Mouse (Mus musculus): ENCODE data around the gene Kcnq4. TPM values are rescaled to one million over a fixed set of nuclear protein-coding genes. Genes with fewer than 3 reads are reported as not detected.

The Kcnq4 gene
- polyA plus RNA-seq, 1 experiment from 2014 or later = 4.5 TPM

DNA sequence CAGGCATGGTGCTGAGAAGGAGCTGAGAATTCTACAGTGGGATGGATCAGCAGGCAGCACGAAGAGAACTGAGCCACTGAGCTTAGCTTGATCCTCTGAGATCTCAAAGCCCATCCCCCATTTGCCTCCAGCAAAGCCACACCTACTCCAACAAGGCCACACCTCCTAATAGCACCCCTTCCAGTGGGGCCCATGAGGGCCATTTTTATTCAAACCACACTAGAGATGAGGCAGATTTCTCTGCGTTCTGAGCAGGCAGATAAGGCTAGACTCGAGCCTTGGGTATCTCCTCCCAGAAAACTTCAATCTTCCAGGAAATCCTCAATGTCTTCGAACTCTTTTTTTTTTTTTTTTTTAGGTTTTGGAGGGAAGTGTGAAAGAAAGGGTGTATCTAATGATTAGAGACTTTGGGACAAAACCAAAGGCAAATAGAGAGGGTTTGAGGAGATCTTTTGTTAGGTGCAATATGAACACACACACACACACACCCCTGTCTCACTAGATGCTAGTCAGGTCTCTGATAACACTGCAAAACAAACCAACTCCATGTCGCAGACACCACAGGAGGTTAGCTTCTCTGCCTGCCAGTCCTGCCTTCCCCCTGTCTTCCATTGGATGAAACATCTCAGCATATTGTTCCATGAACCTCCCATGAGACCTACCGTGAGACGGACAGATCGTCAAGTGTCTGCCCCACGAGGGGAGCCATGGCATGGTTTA lies 65.0 kb downstream of the Kcnq4 start:
- no peak overlapping the region for H3K4me3 ChIP-seq
- H3K27ac ChIP-seq = no peak overlapping the region
- no peak overlapping the region for H3K9ac ChIP-seq
- no peaks in the 10 kb centered on the region for H3K36me3 ChIP-seq (replicated peaks)
- WGBS = 52% methylated on average over 9 of the region's 9 CpGs
- no peaks in the 10 kb centered on the region for H3K4me1 ChIP-seq
- H3K9me3 ChIP-seq = no peaks in the 10 kb centered on the region
- no peak overlapping the region for H3K4me2 ChIP-seq
- no peak for ATAC-seq (replicated peaks)
- H3K27me3 ChIP-seq (replicated peaks) = no peaks in the 10 kb centered on the region

DNA sequence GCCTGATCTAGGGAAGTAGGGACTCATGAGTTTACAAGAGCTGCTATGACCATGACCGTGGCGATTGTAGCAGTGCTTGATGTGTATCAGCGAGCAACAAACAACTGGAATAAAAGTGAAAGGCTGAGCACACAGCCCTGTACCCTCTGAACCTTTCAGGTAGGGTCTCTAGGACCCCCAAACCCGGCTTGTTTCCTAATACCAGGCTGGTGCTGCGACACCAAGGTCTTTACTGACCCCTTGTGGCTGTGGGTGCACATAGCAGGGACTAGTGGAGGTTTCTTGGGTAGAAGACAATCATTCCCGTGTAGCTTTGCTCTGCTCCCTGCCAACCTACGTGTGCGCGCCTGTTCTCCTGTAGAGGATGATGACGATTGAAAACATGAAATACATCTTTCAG lies 66.2 kb downstream of the Kcnq4 start:
- no peaks in the 10 kb centered on the region for H3K9me3 ChIP-seq
- no peaks in the 10 kb centered on the region for H3K4me1 ChIP-seq
- no peak overlapping the region for H3K4me3 ChIP-seq
- H3K9ac ChIP-seq = no peak overlapping the region
- no peak overlapping the region for H3K27ac ChIP-seq
- H3K27me3 ChIP-seq (replicated peaks) = no peaks in the 10 kb centered on the region
- H3K4me2 ChIP-seq = no peak overlapping the region
- WGBS = 34% methylated on average over 10 of the region's 10 CpGs
- no peaks in the 10 kb centered on the region for H3K36me3 ChIP-seq (replicated peaks)
- no peak for ATAC-seq (replicated peaks)

DNA sequence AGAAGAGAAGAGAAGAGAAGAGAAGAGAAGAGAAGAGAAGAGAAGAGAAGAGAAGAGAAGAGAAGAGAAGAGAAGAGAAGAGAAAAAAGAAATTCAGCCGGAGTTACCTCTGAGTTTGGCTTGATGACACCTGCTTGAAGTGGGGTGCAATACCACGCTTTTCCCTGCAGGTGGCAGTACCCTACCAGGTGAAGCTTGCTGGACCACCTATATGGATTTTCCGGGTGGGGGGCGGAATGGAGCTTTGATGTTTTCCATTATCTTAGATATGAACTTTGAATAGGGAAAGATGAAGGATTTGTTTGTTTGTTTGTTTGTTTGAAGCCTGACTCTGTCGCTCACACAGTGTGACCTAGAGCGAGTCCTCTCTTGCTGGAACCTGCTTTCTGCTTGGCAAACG lies 67.5 kb downstream of the Kcnq4 start:
- Histone ChIP-seq H3K27ac (no peak overlapping the region), H3K4me3 (no peak overlapping the region), H3K36me3 (replicated peaks) (no peaks in the 10 kb centered on the region), H3K9ac (no peak overlapping the region), H3K4me1 (no peaks in the 10 kb centered on the region), H3K9me3 (no peaks in the 10 kb centered on the region), H3K27me3 (replicated peaks) (no peaks in the 10 kb centered on the region), H3K4me2 (no peak overlapping the region)
- no peak for ATAC-seq (replicated peaks)
- WGBS = 55% methylated on average over 7 of the region's 7 CpGs

DNA sequence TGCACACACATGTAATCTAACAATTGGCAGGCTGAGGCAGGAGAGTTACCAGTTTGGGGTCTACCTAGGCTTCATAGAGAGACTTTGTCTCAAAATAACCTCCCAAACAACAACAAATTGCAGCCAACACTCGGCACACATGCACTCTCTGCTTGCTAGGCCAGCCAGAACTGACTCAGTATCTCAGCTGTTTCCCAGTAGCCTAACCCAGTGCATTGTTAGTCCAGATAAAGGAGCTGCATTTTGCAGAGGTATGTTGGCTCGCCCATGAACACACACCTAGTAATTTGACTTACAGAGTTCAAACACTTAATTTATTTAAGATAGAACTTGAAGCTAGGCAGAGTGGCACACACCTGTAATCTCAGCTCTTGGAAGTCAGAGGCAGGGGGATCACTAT lies 72.8 kb downstream of the Kcnq4 start:
- 71% methylated on average over 2 of the region's 2 CpGs for WGBS
- Histone ChIP-seq H3K27me3 (replicated peaks) (0 out of 2 replicates have a peak, but pooled peaks cover 4% of the 10 kb centered on the region), H3K4me2 (no peak overlapping the region), H3K9me3 (no peaks in the 10 kb centered on the region), H3K36me3 (replicated peaks) (no peaks in the 10 kb centered on the region), H3K4me1 (no peaks in the 10 kb centered on the region), H3K27ac (no peak overlapping the region), H3K4me3 (no peak overlapping the region), H3K9ac (no peak overlapping the region)
- no peak for ATAC-seq (replicated peaks)

GRCm38 (mm10) chr4:120674775-120675451 lies 73.5 kb downstream of the Kcnq4 start:
- Histone ChIP-seq H3K4me1 (no peaks in the 10 kb centered on the region), H3K4me2 (no peak overlapping the region), H3K9me3 (no peaks in the 10 kb centered on the region), H3K4me3 (no peak overlapping the region), H3K27me3 (replicated peaks) (0 out of 2 replicates have a peak, but pooled peaks cover 4% of the 10 kb centered on the region), H3K9ac (no peak overlapping the region), H3K36me3 (replicated peaks) (no peaks in the 10 kb centered on the region), H3K27ac (no peak overlapping the region)
- 79% methylated on average over 8 of the region's 8 CpGs for WGBS
- no peak for ATAC-seq (replicated peaks)

- no peaks in the 10 kb centered on the region for H3K9me3 ChIP-seq
- H3K4me3 ChIP-seq = no peak overlapping the region
- no peaks in the 10 kb centered on the region for H3K4me1 ChIP-seq
- no peak overlapping the region for H3K4me2 ChIP-seq
- H3K27me3 ChIP-seq (replicated peaks) = peaks cover 7% of the 10 kb centered on the region
- no peaks in the 10 kb centered on the region for H3K36me3 ChIP-seq (replicated peaks)
- no peak for ATAC-seq (replicated peaks)
- H3K27ac ChIP-seq = no peak overlapping the region
- WGBS = 87% methylated on average over 3 of the region's 3 CpGs
- no peak overlapping the region for H3K9ac ChIP-seq
These were observed 74.8 kb downstream of the Kcnq4 start for GRCm38 (mm10) chr4:120673606-120674005.

- no peak overlapping the region for H3K4me2 ChIP-seq
- no peak for ATAC-seq (replicated peaks)
- no peaks in the 10 kb centered on the region for H3K36me3 ChIP-seq (replicated peaks)
- WGBS = 23% methylated on average over 12 of the region's 12 CpGs
- no peak overlapping the region for H3K9ac ChIP-seq
- no peak overlapping the region for H3K27ac ChIP-seq
- H3K4me1 ChIP-seq = peaks cover 17% of the 10 kb centered on the region
- peaks cover 27% of the 10 kb centered on the region for H3K27me3 ChIP-seq (replicated peaks)
- H3K4me3 ChIP-seq = no peak overlapping the region
- H3K9me3 ChIP-seq = no peaks in the 10 kb centered on the region
These were observed 77.4 kb downstream of the Kcnq4 start for GRCm38 (mm10) chr4:120671046-120671445.

DNA sequence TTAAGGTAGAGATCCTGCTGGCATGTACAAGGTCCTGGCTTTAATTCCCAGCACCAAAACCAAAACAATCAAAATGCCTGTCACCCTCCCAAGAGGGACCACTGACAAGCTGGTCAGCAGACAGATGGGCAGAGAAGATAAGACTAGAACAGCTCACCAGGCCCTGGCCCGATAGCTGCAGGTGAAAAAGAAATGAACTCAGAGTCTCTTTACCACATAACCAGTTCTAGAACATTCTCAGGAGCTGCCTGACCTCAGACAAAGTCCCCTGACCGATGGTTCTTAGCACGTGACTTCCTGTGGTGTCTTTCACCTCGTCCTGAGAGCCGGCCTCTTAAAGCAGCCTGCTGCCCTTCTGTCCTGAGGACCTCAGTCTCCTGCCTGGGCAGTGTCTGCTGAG lies 78.8 kb downstream of the Kcnq4 start:
- no peak overlapping the region for H3K27ac ChIP-seq
- no peak for ATAC-seq (replicated peaks)

GRCm38 (mm10) chr4:120668551-120668950 lies 79.9 kb downstream of the Kcnq4 start:
- Histone ChIP-seq H3K9me3 (no peaks in the 10 kb centered on the region), H3K27ac (no peak overlapping the region), H3K4me2 (no peak overlapping the region), H3K4me1 (peaks cover 17% of the 10 kb centered on the region), H3K36me3 (replicated peaks) (no peaks in the 10 kb centered on the region), H3K4me3 (no peak overlapping the region), H3K27me3 (replicated peaks) (peaks cover 27% of the 10 kb centered on the region), H3K9ac (no peak overlapping the region)
- WGBS = 90% methylated on average over 4 of the region's 4 CpGs
- no peak for ATAC-seq (replicated peaks)

More for the DNA sequence above, 78.8 kb downstream of the Kcnq4 start:
- Histone ChIP-seq H3K9me3 (no peaks in the 10 kb centered on the region), H3K36me3 (replicated peaks) (no peaks in the 10 kb centered on the region), H3K9ac (no peak overlapping the region), H3K4me1 (peaks cover 17% of the 10 kb centered on the region), H3K27me3 (replicated peaks) (peaks cover 27% of the 10 kb centered on the region), H3K4me3 (no peak overlapping the region), H3K4me2 (no peak overlapping the region)
- 72% methylated on average over 5 of the region's 5 CpGs for WGBS

- H3K9me3 ChIP-seq = no peaks in the 10 kb centered on the region
- peaks cover 27% of the 10 kb centered on the region for H3K27me3 ChIP-seq (replicated peaks)
- no peak overlapping the region for H3K27ac ChIP-seq
- WGBS = 14% methylated on average over 10 of the region's 10 CpGs
- H3K4me1 ChIP-seq = peaks cover 17% of the 10 kb centered on the region
- no peaks in the 10 kb centered on the region for H3K36me3 ChIP-seq (replicated peaks)
- H3K4me2 ChIP-seq = peak overlapping the region; percentile 99
- no peak; the same call in 1 of the 2 replicates for ATAC-seq (replicated peaks)
- peak overlapping the region; percentile 44; the same call in 1 of the 2 replicates for H3K9ac ChIP-seq
- H3K4me3 ChIP-seq = peak overlapping the region; percentile 55
These were observed 80.9 kb downstream of the Kcnq4 start for GRCm38 (mm10) chr4:120667555-120667954.

GRCm38 (mm10) chr4:120667045-120667501 lies 81.3 kb downstream of the Kcnq4 start:
- Histone ChIP-seq H3K4me1 (peaks cover 17% of the 10 kb centered on the region), H3K27me3 (replicated peaks) (peaks cover 27% of the 10 kb centered on the region), H3K36me3 (replicated peaks) (no peaks in the 10 kb centered on the region), H3K9me3 (no peaks in the 10 kb centered on the region), H3K27ac (no peak overlapping the region), H3K9ac (peak overlapping the region; percentile 44), H3K4me3 (peak overlapping the region; percentile 55), H3K4me2 (peak overlapping the region; percentile 99)
- under 1% methylated on average over 50 of the region's 50 CpGs for WGBS
- peak; percentile 76 for ATAC-seq (replicated peaks)

DNA sequence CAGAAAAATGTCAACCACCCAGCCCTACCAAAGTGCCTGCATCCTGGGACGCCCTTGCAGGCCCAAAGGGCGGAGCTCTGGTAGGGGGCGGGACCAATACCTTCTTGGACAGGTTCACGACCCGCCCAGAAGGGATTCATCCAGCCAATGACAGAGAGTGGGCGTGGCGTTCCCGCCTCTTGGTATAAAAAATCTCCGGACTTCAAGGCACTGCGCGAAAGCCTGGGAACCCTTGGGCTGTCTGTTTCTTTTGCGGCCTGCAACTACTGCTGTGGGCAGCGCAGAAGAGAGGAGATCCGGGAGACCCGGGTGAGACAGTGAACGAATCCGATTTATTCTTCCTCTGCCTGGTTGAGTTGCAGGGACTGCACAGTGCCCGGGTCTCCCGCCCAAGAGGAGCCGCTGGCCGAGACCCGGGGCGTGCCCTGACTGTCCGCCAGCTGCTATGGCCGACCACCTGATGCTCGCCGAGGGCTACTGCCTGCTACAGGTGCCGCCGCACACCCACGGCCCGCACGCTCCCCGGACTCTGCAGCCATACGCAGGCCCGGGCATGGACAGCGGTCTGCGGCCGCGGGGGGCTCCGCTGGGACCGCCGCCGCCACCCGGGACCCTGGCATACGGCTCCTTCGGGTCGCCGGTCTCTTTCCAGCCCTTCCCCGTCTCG lies 81.9 kb downstream of the Kcnq4 start, which contains the start of gene Cited4:
Gene Cited4, plus strand, starts transcription at position 215 of the 667 bp plus-strand sequence.
- WGBS = under 1% methylated on average over 49 of the region's 50 CpGs
- Histone ChIP-seq H3K27me3 (replicated peaks) (peaks cover 27% of the 10 kb centered on the region), H3K4me1 (peaks cover 17% of the 10 kb centered on the region), H3K9me3 (no peaks in the 10 kb centered on the region), H3K9ac (peak within 1 kb of the TSS; percentile 44), H3K27ac (no peak within 1 kb of the TSS), H3K4me3 (peak within 1 kb of the TSS; percentile 55), H3K36me3 (replicated peaks) (no peaks in the 10 kb centered on the region), H3K4me2 (peak within 1 kb of the TSS; percentile 99)
- ATAC-seq (replicated peaks) = peak; percentile 91
